Mouse (Mus musculus) embryo, embryonic 11 days (tissue): ENCODE measurements around the gene Lca5l.

Experiments
- DNase-seq: peaks from one replicate; pipeline ENCODE4 v3.0.0-alpha.2; 2015

The Lca5l gene

DNA sequence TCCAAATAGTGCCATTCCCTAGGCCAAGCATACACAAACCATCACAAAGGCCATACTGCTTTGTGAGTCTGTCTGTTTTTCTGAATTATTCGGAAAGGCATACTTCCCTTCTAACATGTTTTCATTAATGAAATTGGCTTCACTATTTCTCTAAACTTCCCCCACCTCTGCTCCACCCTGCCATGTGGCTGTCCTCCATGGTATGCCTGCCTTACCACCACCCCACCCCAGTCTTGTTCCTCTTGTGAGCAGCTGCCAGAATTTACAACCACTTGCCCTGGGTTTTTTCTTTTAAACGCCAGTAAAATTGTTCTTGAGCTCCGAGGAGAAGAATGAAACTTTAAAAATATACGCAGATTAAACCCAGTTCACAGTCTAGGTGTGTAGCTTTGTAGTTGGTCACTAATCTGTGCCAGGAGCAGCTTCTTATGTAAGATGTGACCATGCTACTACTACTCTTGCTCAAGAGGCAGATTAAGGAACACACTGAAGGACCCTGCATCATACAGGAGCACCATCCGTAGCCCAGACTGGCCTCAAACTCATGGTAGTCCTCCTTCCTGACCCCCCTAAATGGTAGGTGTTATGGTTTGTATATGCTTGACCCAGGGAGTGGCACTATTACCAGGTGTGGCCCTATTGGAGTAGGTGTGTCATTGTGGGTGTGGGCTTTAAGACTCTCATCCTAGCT is 81.3 kb downstream of the Lca5l start:
- DNase-seq = no peak

DNA sequence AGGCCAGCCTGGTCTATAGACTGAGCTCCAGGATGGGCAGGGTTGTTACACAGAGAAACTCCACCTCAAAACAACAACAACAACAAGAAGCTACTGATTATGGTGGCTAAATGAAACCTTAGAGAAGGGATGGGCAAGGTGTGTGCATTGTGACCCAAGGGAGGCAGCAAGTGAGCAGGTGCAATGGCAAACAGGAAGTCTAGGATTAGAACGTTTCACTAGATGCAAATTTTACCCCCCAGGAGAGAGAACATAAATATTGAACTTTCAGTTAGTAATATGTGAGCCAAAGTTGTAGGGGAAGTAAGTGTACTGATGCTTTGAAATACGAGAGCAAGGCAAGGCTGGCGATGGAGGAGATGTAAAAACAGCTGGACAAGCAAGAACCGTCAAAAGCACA is 82.4 kb downstream of the Lca5l start:
- DNase-seq = no peak
